Mouse (Mus musculus) MEL (cell line): ENCODE measurements around the gene Cenps.

ENCODE experiments used
- CTCF ChIP-seq, 3 experiments: IDR thresholded peaks in 2 of 3; conservative IDR thresholded peaks in 1 of 3; 2 replicates each; pipeline ENCODE4 v1.5.1; 2011 to 2012; ENCODE audit warnings: low read length in 3 of 3, low read depth in 2 of 3, mild to moderate bottlenecking in 2 of 3, improper control_type of control experiment in 1 of 3, inconsistent platforms in 1 of 3, mixed read lengths in 1 of 3, moderate library complexity in 1 of 3; ENCODE audit not compliant: control insufficient read depth in 1 of 3, insufficient read depth in 1 of 3, poor library complexity in 1 of 3, severe bottlenecking in 1 of 3
- MYC ChIP-seq: IDR thresholded peaks from 2 replicates; pipeline ENCODE4 v1.6.1; 2011; ENCODE audit warnings: low read depth, mild to moderate bottlenecking, low read length, improper control_type of control experiment, moderate library complexity

- TF ChIP-seq MYC (no peak; the same call in 1 of the 2 replicates), CTCF (IDR thresholded peaks at IDR 0.05 in 2 of 3, conservative IDR thresholded peaks at IDR 0.05 in 1 of 3; ENCODE audit: control insufficient read depth in 1 of 3, insufficient read depth in 1 of 3, low read depth in 2 of 3, low read length in 3 of 3, poor library complexity in 1 of 3, severe bottlenecking in 1 of 3) (no peak)
Measured at GRCm38 (mm10) chr4:149148084-149148483, 10.7 kb upstream of the Cenps start.
